Mouse (Mus musculus): ENCODE measurements at regions not wholly inside any gene's neighbourhood (a gene's known extent, or its start where the extent isn't known, plus 50 kb on each side); places are given as distances from the start of the nearest gene placed in this dataset.

- H3K9ac ChIP-seq (ENCODE audit: insufficient read depth, low read depth, low read length, poor library complexity, severe bottlenecking) = no peak overlapping the region
- H3K9me3 ChIP-seq (ENCODE audit: control insufficient read depth, insufficient read depth, low read depth, low read length) = no peaks in the 10 kb centered on the region
- H3K36me3 ChIP-seq (ENCODE audit: control insufficient read depth, insufficient read depth, low read length, poor library complexity, severe bottlenecking) = no peaks in the 10 kb centered on the region
- H3K4me1 ChIP-seq (ENCODE audit: control insufficient read depth in 2 of 2, insufficient read depth in 2 of 2, low read length in 2 of 2, poor library complexity in 1 of 2) = no peaks in the 10 kb centered on the region
- H3K4me3 ChIP-seq (ENCODE audit: insufficient read depth in 1 of 2, low read depth in 1 of 2, low read length in 2 of 2, poor library complexity in 1 of 2, severe bottlenecking in 1 of 2) = no peak overlapping the region
- no peak overlapping the region for H3K27ac ChIP-seq (ENCODE audit: insufficient read depth, low read depth, low read length, poor library complexity, severe bottlenecking)
- DNase-seq (ENCODE audit: low read depth, low spot score) = no peak
- TF ChIP-seq ZNF384 (IDR thresholded peaks at IDR 0.05; ENCODE audit: low read depth, low read length) = no peak
- TF ChIP-seq CHD2 (IDR thresholded peaks at IDR 0.05; ENCODE audit: low read depth, low read length) = no peak
- TF ChIP-seq ZC3H11A (IDR thresholded peaks at IDR 0.05; ENCODE audit: borderline replicate concordance, low read depth, low read length) = no peak
- no peak for TF ChIP-seq MAFK (IDR thresholded peaks at IDR 0.05; ENCODE audit: insufficient read depth, low read depth, low read length)
- no peak for TF ChIP-seq HCFC1 (IDR thresholded peaks at IDR 0.05; ENCODE audit: borderline replicate concordance, insufficient read depth, low read length)
- in situ Hi-C loops (cut with MboI; ENCODE audit: low sequenced_read_pairs in 2 of 2, unreplicated experiment in 2 of 2) = no loop called here
Measured at GRCm38 (mm10) chr10:91971951-91972350, 750.3 kb downstream of the Nedd1 start.

GRCm38 (mm10) chr10:91967570-91968310 lies 754.5 kb downstream of the Nedd1 start:
- Histone ChIP-seq H3K36me3 (ENCODE audit: control insufficient read depth, insufficient read depth, low read length, poor library complexity, severe bottlenecking) (no peaks in the 10 kb centered on the region), H3K9ac (ENCODE audit: insufficient read depth, low read depth, low read length, poor library complexity, severe bottlenecking) (no peak overlapping the region), H3K9me3 (ENCODE audit: control insufficient read depth, insufficient read depth, low read depth, low read length) (no peaks in the 10 kb centered on the region), H3K4me1 (ENCODE audit: control insufficient read depth in 2 of 2, insufficient read depth in 2 of 2, low read length in 2 of 2, poor library complexity in 1 of 2) (no peaks in the 10 kb centered on the region), H3K27ac (ENCODE audit: insufficient read depth, low read depth, low read length, poor library complexity, severe bottlenecking) (no peak overlapping the region), H3K4me3 (ENCODE audit: insufficient read depth in 1 of 2, low read depth in 1 of 2, low read length in 2 of 2, poor library complexity in 1 of 2, severe bottlenecking in 1 of 2) (no peak overlapping the region)
- in situ Hi-C loops (cut with MboI; ENCODE audit: low sequenced_read_pairs in 2 of 2, unreplicated experiment in 2 of 2) = no loop called here
- TF ChIP-seq HCFC1 (IDR thresholded peaks at IDR 0.05; ENCODE audit: borderline replicate concordance, insufficient read depth, low read length) = no peak
- TF ChIP-seq MAFK (IDR thresholded peaks at IDR 0.05; ENCODE audit: insufficient read depth, low read depth, low read length) = no peak
- TF ChIP-seq ZNF384 (IDR thresholded peaks at IDR 0.05; ENCODE audit: low read depth, low read length) = no peak
- TF ChIP-seq CHD2 (IDR thresholded peaks at IDR 0.05; ENCODE audit: low read depth, low read length) = no peak
- TF ChIP-seq ZC3H11A (IDR thresholded peaks at IDR 0.05; ENCODE audit: borderline replicate concordance, low read depth, low read length) = no peak
- no peak for DNase-seq (ENCODE audit: low read depth, low spot score)

- Histone ChIP-seq H3K4me3 (ENCODE audit: insufficient read depth in 1 of 2, low read depth in 1 of 2, low read length in 2 of 2, poor library complexity in 1 of 2, severe bottlenecking in 1 of 2) (no peak overlapping the region), H3K9me3 (ENCODE audit: control insufficient read depth, insufficient read depth, low read depth, low read length) (no peaks in the 10 kb centered on the region), H3K36me3 (ENCODE audit: control insufficient read depth, insufficient read depth, low read length, poor library complexity, severe bottlenecking) (no peaks in the 10 kb centered on the region), H3K4me1 (ENCODE audit: control insufficient read depth in 2 of 2, insufficient read depth in 2 of 2, low read length in 2 of 2, poor library complexity in 1 of 2) (no peaks in the 10 kb centered on the region), H3K27ac (ENCODE audit: insufficient read depth, low read depth, low read length, poor library complexity, severe bottlenecking) (no peak overlapping the region), H3K9ac (ENCODE audit: insufficient read depth, low read depth, low read length, poor library complexity, severe bottlenecking) (no peak overlapping the region)
- TF ChIP-seq ZC3H11A (IDR thresholded peaks at IDR 0.05; ENCODE audit: borderline replicate concordance, low read depth, low read length) = no peak
- TF ChIP-seq CHD2 (IDR thresholded peaks at IDR 0.05; ENCODE audit: low read depth, low read length) = no peak
- no peak for TF ChIP-seq MAFK (IDR thresholded peaks at IDR 0.05; ENCODE audit: insufficient read depth, low read depth, low read length)
- TF ChIP-seq ZNF384 (IDR thresholded peaks at IDR 0.05; ENCODE audit: low read depth, low read length) = no peak
- TF ChIP-seq HCFC1 (IDR thresholded peaks at IDR 0.05; ENCODE audit: borderline replicate concordance, insufficient read depth, low read length) = no peak
- in situ Hi-C loops (cut with MboI; ENCODE audit: low sequenced_read_pairs in 2 of 2, unreplicated experiment in 2 of 2) = no loop called here
- DNase-seq (ENCODE audit: low read depth, low spot score) = no peak
Measured at GRCm38 (mm10) chr10:91959734-91960492, 762.3 kb downstream of the Nedd1 start.

GRCm38 (mm10) chr10:91953078-91953477 lies 769.1 kb downstream of the Nedd1 start:
- no peak overlapping the region for H3K27ac ChIP-seq (ENCODE audit: insufficient read depth, low read depth, low read length, poor library complexity, severe bottlenecking)
- no peak overlapping the region for H3K9ac ChIP-seq (ENCODE audit: insufficient read depth, low read depth, low read length, poor library complexity, severe bottlenecking)
- in situ Hi-C loops (cut with MboI; ENCODE audit: low sequenced_read_pairs in 2 of 2, unreplicated experiment in 2 of 2) = no loop called here
- no peak for DNase-seq (ENCODE audit: low read depth, low spot score)
- no peak for TF ChIP-seq MAFK (IDR thresholded peaks at IDR 0.05; ENCODE audit: insufficient read depth, low read depth, low read length)
- TF ChIP-seq HCFC1 (IDR thresholded peaks at IDR 0.05; ENCODE audit: borderline replicate concordance, insufficient read depth, low read length) = no peak
- no peak for TF ChIP-seq CHD2 (IDR thresholded peaks at IDR 0.05; ENCODE audit: low read depth, low read length)
- no peak for TF ChIP-seq ZC3H11A (IDR thresholded peaks at IDR 0.05; ENCODE audit: borderline replicate concordance, low read depth, low read length)
- TF ChIP-seq ZNF384 (IDR thresholded peaks at IDR 0.05; ENCODE audit: low read depth, low read length) = no peak
- no peaks in the 10 kb centered on the region for H3K4me1 ChIP-seq (ENCODE audit: control insufficient read depth in 2 of 2, insufficient read depth in 2 of 2, low read length in 2 of 2, poor library complexity in 1 of 2)
- no peaks in the 10 kb centered on the region for H3K36me3 ChIP-seq (ENCODE audit: control insufficient read depth, insufficient read depth, low read length, poor library complexity, severe bottlenecking)
- H3K9me3 ChIP-seq (ENCODE audit: control insufficient read depth, insufficient read depth, low read depth, low read length) = no peaks in the 10 kb centered on the region
- no peak overlapping the region for H3K4me3 ChIP-seq (ENCODE audit: insufficient read depth in 1 of 2, low read depth in 1 of 2, low read length in 2 of 2, poor library complexity in 1 of 2, severe bottlenecking in 1 of 2)

Data from ES-E14 (cell line).